Mouse (Mus musculus) left cerebral cortex, postnatal 10 days (tissue): ENCODE data around the gene Usp39. TPM values are rescaled to one million over a fixed set of nuclear protein-coding genes. Genes with fewer than 3 reads are reported as not detected.

ENCODE experiments used
- DNase-seq, 2 experiments: peaks; one replicate each; pipeline ENCODE4 v3.0.0; 2021 to 2022; ENCODE audit warnings: low spot score in 2 of 2, mixed read lengths in 1 of 2; ENCODE audit errors: extremely low spot score in 1 of 2
- intact Hi-C: fragments of 180-260 bp; cut with DNase I; formaldehyde crosslinking; loops from one replicate; pipeline ENCODE4 v1.15.1; 2025
- total RNA-seq, 2 experiments: library from RNA; stranded (reverse); gene quantifications; 2 replicates each; pipeline ENCODE4 v1.2.3; 2021

Usp39 gene
- total RNA-seq, 2 experiments from 2014 or later: 31.8 to 33.6 TPM

DNA sequence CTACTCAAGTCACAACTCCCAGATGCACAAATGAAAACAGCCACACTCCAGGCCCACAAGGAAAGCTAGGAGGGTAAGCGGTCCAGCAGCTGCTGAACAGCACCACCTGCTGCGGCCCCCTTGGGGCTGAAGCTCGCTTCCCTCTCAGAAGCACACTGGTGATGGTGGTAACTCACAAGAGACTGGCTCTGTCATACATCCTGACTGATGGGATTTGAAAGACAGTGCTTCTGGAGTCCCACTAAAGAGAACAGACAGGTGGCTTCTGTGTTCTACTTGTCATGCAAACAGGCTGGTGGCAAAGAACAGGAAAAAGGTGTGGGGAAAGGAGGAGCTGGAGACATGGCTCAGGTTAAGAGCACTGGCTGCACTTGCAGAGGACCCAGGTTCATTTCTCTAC, 22.0 kb downstream of the Usp39 start:
- no peak for DNase-seq
- intact Hi-C loops: loop anchor here (5.0 kb wide), 1 partner anchor 136 kb away; no protein-coding TSS in a partner anchor

DNA sequence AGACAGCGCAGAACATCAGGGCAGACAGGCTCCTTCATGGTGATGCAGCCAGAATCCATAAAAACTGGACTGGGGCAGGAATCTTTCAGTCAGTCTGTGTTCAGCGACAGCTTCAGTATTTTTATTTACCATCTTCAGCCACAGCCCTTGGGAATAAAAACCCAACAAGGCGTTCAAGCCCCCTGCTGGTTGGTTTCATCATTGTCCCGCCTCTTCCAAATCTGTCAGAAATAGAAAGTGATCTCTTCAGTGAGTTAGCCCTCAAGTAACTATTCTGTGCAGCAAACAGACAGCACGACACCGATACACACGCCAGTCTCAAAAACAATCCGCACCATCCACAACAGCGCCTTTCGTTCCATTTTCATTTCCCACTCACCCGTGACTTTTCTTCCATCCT, 26.0 kb downstream of the Usp39 start:
- DNase-seq: peak; percentile 27 to 47

DNA sequence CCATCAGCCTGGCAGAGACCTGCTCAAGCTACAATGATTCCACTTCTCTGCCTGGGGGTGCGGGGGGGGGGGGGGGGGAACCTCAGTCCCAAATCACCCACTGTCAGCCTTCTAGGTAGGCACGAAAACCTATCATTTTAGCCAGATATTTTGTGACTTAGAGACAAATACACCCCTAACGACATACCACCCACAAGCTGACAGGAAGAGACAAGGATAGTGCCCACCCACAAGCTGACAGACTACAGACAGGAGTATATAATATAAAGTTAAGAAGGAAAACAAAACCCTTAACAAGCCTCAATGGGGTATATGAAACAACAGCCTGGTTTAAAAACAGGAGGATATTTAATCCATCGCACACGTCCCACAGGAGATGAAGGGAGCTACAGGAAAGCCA, 26.5 kb downstream of the Usp39 start:
- intact Hi-C loops: no loop called here
- no peak for DNase-seq

More for the DNA sequence above, 26.0 kb downstream of the Usp39 start:
- intact Hi-C loops: no loop called here

DNA sequence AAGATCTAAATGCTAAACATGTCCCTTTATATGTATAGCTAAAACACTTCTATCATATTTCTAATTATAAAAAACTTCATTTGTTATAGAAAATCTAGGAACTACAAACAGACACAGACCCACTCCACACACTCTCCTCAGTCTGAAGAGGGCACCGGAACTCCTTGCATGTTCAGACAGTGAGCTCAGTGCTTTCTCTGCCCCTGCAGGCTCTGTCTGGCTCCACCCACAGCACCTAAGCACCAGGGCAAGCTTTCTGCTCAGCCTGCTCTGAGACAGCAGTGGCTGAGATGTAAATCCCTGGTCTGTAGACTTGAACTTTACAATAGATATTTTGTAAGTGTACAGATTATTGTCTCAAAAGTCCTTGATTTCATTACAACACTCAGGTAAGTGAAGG, 28.9 kb downstream of the Usp39 start:
- DNase-seq: no peak
- intact Hi-C loops: no loop called here

DNA sequence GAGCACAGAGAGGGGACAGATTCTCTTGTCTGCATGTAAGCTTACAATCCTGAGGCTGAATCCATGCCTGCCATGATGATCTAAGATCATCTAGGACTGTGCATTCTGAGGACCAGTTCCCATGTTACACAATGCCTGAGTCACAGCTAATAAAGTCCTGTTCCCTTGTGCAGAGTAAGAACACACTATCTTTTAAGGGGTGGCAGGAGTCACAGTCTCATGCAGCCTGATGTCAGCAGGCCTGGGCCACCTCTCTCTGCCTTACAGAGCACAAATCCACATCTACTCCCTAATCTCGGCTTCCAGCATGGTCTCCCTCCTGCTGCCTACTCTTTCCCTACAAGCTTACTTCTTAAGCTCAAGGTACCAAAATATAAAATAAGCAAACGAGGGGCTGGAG, 29.6 kb downstream of the Usp39 start:
- intact Hi-C loops: no loop called here
- no peak for DNase-seq

DNA sequence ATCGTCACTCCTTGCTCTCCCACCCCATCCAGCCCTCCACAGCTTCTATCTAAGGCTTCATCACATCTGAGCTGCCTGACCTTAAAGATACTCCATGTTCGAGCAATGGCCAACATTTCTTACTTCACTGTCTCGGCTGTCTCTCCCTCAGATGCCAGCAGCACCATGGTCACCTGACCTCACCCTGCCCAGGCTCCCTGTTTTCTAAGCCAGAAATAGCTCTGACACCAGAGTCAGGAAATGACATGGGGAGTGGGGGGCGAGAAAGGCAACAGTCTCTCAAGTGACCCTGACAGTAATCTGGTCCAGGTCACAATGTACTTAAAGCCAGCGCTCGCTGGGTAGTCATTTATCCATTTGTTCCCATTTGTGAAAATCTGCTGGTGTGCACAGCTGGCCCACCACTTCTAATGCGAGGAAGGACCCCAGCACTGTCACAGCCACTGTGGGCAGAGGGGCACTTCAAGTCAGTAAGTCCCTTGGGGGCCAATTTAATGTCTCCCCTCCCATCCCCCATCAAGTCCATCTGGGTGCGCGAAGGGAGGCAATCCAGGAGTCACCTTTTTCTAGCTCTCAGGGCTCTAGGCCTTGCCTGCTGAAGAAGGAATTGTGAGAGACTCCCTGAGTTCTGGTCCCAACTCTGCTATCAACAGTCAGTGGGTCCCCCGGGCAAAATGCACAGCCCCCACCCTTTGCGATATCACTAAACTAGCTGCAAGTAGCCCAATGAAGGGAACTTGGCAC, 31.7 kb downstream of the Usp39 start:
- intact Hi-C loops: no loop called here
- no peak for DNase-seq

DNA sequence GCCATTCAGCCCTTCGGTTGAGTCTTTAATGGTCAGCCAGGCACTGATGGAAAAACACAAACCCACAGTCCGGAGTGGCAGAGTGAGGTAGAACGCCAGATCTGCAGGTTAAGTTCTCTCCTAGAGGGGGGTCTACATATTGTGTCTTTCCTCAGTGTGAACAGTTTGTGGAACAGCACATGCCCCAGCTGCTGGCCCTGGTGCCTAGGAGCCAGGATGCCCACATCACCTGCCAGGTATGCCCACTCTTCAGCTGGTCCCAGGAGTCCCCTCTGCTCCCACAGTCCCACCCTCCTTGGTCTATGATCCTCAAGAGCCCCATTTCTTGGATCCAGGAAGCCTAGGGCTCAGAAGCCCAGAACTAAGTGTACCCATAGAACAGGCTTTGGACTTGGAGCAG, 32.8 kb downstream of the Usp39 start:
- no peak for DNase-seq
- intact Hi-C loops: no loop called here

DNA sequence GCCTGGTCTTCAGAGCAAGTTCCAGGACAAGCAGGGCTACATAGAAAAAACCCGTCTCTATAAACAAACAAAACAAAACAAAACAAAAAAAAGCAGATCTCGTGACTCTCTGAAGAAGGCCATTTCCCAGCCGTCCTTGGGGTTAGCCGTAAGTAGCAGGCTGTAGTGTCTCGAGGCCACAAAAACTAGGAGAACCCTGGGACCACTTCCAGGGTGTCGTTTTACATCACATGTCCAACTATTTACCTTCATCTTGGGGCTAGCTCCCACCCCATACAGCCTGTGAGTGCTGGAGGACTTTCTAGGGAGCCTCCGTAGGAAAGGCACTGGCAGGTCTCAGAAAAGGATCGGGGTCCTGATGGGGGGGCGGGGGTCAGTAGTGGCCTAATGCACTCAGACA, 41.5 kb downstream of the Usp39 start:
- intact Hi-C loops: no loop called here
- DNase-seq: no peak

DNA sequence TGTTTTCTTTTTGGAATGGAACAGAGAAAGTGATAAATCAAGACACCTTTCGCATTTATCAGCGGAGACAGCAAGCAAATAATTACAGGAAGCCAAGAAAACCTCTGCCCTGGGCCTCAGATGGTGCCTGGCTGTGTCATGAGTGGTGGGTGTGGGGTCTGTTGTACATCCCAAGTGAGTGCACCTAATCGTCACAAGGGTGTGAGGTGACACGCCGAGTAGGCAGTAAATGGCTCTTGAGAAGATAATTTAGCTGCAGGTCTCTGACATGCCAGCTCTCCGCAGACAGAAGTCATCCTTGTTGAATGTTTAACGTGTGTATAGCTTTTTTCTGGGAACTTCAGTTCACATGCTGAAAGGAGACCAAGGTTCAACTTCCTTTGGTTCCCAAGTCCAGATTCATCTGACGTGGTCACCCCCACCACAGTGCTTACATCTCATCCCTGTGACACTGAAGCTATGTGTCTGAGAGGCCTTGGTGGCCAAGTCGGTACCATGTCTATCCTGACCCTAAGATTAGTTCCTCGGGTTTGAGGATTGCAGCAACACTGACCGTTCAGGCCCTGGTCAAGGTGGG, 42.5 kb downstream of the Usp39 start:
- intact Hi-C loops: no loop called here
- no peak for DNase-seq

DNA sequence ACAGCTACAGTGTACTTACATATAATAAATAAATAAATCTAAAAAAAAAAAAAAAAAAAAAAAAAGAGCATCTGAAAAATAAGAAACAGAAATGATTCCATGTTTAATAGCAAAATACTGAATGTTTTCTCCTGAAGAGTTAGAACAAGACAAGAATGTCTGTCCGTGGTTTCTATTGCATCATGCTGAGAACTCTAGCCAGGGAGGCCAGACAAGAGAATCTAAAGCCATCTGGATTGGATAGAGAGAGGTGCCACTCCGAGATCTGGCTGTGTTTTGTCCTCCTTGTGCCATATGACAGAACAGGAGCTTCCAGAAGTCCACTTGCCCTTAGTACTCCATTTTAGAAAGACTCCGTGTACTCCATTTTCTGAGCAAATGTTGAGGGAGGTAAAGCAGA, 47.2 kb downstream of the Usp39 start:
- intact Hi-C loops: no loop called here
- DNase-seq: no peak

DNA sequence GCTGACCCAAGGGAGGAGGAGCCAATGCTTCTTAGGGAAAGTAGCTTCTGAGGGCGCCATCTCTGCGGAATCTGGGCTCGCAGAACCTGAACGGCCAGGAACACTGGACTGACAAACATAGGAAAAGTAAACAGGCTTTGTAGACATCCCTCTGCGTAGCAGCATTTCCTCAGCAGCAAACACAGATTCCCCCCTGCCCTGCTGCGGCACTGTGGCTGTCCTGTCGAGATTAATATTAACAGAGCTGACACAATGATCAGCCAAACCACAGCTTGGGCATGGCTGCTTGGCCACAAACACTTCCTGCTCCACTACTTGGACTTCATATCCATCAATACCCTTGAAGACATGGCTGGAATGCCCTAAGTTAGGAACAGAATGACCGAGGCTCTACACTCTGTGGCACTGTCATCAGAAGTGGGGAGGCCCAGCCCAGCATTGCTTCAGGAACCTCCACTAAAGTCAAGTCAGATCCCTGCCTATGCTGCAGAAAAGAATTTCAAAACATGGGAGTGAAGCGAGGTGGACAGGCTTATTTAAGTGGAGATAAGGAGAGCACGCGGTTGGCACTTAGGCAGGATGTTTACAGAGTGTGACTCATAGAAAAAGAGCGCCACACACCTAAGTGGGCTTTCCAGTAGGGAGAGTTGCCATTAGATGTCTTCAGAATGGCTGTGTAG, 51.9 kb downstream of the Usp39 start:
- intact Hi-C loops: no loop called here
- no peak for DNase-seq

DNA sequence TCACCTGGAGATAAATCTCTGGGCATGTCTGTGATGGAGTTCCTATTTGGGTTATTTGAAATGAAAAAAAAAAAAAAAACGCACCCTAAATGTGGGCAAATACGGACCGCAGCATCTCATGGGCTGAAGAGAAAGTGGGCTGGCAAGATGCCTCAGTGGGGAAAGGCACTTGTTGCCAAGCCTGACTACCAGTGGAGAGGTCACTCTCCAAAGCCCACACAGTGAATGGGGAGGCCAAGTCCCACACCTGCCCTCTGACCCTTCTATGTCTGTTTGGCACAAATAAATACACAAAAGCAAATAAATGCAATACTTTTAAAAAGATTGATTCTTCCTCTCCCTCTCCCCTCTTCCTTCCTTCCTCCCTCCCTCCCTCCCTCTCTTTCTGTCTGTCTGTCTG, 55.5 kb downstream of the Usp39 start:
- no peak for DNase-seq
- intact Hi-C loops: no loop called here

DNA sequence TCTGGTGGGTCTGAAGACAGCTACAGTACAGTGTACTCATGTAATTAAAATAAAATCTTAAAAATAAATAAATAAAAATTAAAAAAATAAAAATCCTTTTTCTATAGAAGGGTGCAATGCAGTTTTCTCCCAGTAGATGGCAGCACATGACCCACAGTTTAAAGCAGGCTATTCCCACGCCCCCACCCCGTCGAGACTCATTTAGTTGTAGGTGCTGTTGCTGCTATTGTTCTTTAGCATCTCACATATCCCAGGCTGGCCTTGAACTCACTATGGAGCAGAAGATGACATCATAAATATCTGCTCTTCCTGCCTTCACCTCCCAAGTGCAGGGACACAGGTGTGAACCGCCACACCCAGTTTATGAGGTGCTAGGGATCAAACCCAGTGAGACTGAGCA, 61.1 kb downstream of the Usp39 start:
- intact Hi-C loops: no loop called here
- peak in 1 of 2 experiments; percentile 58 for DNase-seq

DNA sequence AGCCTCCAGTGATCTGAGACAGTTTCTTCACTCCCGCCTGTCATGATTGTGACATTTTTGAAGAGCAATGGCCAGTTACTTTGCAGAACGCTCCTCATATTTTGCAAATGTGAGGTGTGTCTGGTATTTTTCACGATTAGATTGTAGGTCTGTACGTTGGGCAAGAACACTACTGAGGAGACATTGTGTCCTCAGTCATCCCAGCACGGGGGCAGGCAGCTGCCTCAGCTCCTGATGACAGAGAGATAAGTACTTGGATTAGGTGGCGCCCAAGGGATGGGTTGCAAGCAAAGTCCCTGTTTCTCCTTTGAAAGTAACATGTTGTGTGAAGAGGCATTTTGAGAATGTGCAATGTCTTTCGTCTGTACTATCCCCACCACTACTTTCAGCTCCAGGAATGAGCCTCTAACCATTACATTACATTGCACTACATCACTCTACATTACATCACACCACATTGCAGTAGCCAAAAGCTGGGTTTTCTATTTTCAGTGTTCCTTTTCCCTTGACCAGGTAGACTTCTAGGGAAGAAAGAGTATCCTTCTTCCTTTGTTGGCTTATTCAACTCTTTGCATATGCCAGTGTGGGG, 64.5 kb downstream of the Usp39 start:
- no peak for DNase-seq
- intact Hi-C loops: no loop called here

DNA sequence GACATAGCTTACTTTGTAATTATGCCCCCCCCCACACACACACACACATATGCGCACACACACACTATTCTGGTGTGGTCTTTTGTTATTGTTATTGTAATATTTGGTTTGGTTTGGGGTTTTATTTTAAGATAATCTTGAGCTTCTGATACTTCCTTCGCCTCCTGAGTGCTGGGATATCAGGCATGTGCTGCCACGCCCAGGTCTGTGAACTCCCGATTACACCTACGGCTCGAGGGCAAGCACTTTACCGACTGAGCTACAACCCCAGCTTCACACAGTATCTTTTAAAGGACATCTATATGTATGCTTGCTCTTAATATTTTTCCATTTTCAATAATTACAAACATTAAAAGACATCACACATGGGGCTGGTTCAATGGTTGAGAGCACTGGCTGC, 65.5 kb downstream of the Usp39 start:
- intact Hi-C loops: no loop called here
- DNase-seq: no peak

DNA sequence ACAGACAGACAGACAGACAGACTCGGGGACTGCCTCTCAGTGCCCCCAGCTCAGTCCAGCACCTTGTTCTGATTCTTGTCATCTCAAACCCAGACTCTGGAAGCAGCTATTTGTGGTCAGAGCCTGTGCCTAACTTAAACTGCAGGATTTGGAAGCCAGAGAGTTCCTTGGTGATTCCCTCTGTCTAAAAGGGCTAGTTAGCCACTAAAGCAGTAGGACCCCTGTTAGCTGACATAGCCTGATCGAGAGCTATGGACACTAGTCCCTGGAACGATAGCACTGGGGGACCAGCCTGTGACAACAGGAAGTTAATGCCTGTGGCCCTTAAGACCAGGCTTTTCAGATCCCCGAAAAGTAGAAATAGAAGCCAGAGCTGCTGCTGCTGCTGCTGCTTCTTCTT, 66.1 kb downstream of the Usp39 start:
- no peak for DNase-seq
- intact Hi-C loops: no loop called here

DNA sequence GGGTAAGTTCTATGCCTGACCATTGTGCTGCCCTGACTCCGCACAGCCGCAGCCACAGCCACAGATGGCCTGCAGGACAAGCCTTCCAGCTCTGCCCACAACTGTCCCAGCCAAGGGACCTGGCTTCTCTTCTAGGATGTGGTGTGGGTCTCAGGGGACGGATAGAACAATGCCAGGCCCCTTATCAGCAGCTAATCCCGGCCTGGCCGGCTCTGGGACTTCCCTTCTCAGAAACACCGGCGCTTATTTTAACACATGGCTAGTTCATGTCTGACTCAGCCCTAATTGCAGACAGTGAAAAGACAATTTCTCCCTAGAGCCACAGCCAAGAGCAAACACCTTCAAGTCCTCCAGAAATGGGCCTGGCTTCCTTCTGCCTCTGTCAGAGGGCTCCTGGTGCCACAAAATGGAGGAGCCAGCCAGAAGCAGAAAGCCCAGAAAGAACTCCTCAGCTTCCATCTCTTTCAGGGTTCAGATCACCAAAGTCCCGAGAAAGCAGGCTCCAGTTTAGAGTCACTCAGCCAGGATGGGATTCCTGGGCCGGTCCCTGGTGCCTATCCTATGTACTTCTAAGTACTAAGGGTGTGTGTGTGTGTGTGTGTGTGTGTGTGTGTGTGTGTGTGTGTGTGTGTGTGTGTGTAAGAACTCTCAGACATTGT, 67.3 kb downstream of the Usp39 start:
- peak in 1 of 2 experiments; percentile 57 for DNase-seq
- intact Hi-C loops: no loop called here

DNA sequence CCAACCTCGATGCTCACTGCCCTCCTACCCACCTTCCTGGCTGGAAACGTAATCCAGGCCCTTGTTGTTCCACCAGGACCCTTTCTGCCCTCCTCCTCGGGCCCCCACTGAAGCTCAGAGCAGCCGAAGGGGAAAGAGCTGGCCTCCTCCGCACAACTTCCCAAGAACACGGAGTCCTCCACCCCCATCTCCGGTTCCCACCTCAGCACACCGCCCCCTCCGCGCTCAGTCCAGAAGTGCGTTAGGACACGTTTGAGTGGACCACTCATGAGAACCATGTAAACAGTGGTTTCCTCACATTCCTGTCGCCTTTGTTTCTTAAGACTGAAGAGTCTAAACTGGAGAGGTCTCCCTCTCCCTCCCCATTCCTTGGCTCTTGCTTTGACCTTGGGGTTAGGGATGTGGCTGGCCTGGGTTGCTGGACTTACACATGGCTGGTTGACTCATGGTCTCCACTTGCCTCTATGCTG, 68.0 kb downstream of the Usp39 start:
- intact Hi-C loops: no loop called here
- peak in 1 of 2 experiments; percentile 46 for DNase-seq

DNA sequence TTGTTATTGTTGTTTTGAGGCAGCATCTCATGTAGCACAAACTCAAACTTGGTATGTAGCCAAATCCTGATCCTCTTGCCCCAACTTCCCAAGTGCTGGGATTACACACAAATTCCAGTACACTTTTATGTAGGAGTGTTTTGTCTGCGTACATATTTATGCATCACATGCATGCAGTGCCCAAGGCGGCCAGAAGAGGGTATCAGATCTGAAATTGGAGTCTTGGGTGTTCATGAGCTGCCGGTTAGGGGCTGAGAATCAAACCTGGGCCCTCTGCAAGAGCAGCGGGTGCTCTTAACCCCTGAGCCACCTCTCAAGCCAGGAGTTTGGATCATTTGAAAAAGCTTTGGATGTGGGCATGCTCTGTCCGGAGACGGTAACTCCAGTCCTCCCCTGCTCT, 68.8 kb downstream of the Usp39 start:
- DNase-seq: no peak
- intact Hi-C loops: no loop called here
